Mouse (Mus musculus): ENCODE measurements at regions not wholly inside any gene's neighbourhood (a gene's known extent, or its start where the extent isn't known, plus 50 kb on each side); places are given as distances from the start of the nearest gene placed in this dataset.

- TF ChIP-seq EP300 (IDR thresholded peaks at IDR 0.05; ENCODE audit: insufficient read depth, low read depth, low read length) (no peak), POLR2A (IDR thresholded peaks at IDR 0.05; ENCODE audit: insufficient read depth, low read depth, low read length) (no peak)
Measured at GRCm38 (mm10) chr3:58317240-58317639, 97.3 kb upstream of the Tsc22d2 start.
